In genomic region chr11:16857346-16857745, GRCm38 (mm10) we compare ENCODE assay signal across 29 mouse cellular contexts.
"Had no signal": no experiment of that assay in that cellular context is flagged by ENCODE, and none has a peak within 500 bp of the region (broad histone marks: within the 10 kb centered on the region; RNA-seq: fewer than 3 reads in every experiment).

No protein-coding gene starts in this region.

- H3K4me2 ChIP-seq: embryonic facial prominence, embryonic 12.5 days; embryonic facial prominence, embryonic 13.5 days; embryonic facial prominence, embryonic 15.5 days; forebrain, embryonic 12.5 days; forebrain, embryonic 13.5 days; forebrain, embryonic 15.5 days had no signal

- H3K27ac ChIP-seq: embryonic facial prominence, embryonic 10.5 days; embryonic facial prominence, embryonic 12.5 days; embryonic facial prominence, embryonic 13.5 days; embryonic facial prominence, embryonic 15.5 days; forebrain, embryonic 10.5 days; forebrain, embryonic 12.5 days; forebrain, embryonic 13.5 days; forebrain, embryonic 15.5 days; gastrocnemius, adult 2 months; heart, adult 2 months had no signal

- ATAC-seq: forebrain, embryonic 13.5 days; forebrain, embryonic 14.5 days; forebrain, embryonic 15.5 days; forebrain, embryonic 16.5 days; forebrain, postnatal 0 days had no signal

- H3K4me1 ChIP-seq: embryonic facial prominence, embryonic 10.5 days; embryonic facial prominence, embryonic 12.5 days; embryonic facial prominence, embryonic 15.5 days; forebrain, embryonic 10.5 days; forebrain, embryonic 12.5 days; forebrain, embryonic 13.5 days; forebrain, embryonic 15.5 days had no signal

- H3K9me3 ChIP-seq: embryonic facial prominence, embryonic 10.5 days; embryonic facial prominence, embryonic 12.5 days; embryonic facial prominence, embryonic 13.5 days; embryonic facial prominence, embryonic 15.5 days; forebrain, embryonic 10.5 days; forebrain, embryonic 12.5 days; forebrain, embryonic 13.5 days; forebrain, embryonic 15.5 days had no signal

- H3K27me3 ChIP-seq: embryonic facial prominence, embryonic 12.5 days; embryonic facial prominence, embryonic 13.5 days; embryonic facial prominence, embryonic 15.5 days; forebrain, embryonic 12.5 days; forebrain, embryonic 13.5 days; forebrain, embryonic 15.5 days had no signal

- H3K36me3 ChIP-seq: embryonic facial prominence, embryonic 10.5 days; embryonic facial prominence, embryonic 12.5 days; embryonic facial prominence, embryonic 15.5 days; forebrain, embryonic 10.5 days; forebrain, embryonic 12.5 days; forebrain, embryonic 15.5 days had no signal

- DNase-seq: cerebellum, adult 18-20 months; cerebellum, adult 2 months; cerebellum, adult 8-10 months; cerebellum, adult 9-10 months; cerebellum, adult 9-11 months; cerebellum, postnatal 10 days; cerebellum, postnatal 14 days; cerebellum, postnatal 25 days; cerebellum, postnatal 36 days; embryo, embryonic 11 days; forebrain, postnatal 0 days; gastrocnemius, adult 2 months; gastrocnemius, postnatal 14 days; gastrocnemius, postnatal 25 days; gastrocnemius, postnatal 36 days; heart, adult 11 months; heart, adult 18-20 months; heart, adult 2 months had no signal

- H3K9ac ChIP-seq: embryonic facial prominence, embryonic 12.5 days; embryonic facial prominence, embryonic 13.5 days; embryonic facial prominence, embryonic 15.5 days; forebrain, embryonic 12.5 days; forebrain, embryonic 13.5 days; forebrain, embryonic 15.5 days; forebrain, postnatal 0 days had no signal

- H3K4me3 ChIP-seq: embryonic facial prominence, embryonic 10.5 days; embryonic facial prominence, embryonic 12.5 days; embryonic facial prominence, embryonic 13.5 days; embryonic facial prominence, embryonic 15.5 days; erythroblast, embryonic 14.5 days; forebrain, embryonic 10.5 days; forebrain, embryonic 12.5 days; forebrain, embryonic 13.5 days; forebrain, embryonic 15.5 days; gastrocnemius, adult 2 months; heart, adult 2 months had no signal
